Mouse (Mus musculus): ENCODE data around the gene Olfr623. TPM values are rescaled to one million over a fixed set of nuclear protein-coding genes. Genes with fewer than 3 reads are reported as not detected.

Olfr623 gene
- polyA plus RNA-seq, 1 experiment from 2014 or later, result not detected

Other genes starting within 250 kb of the Olfr623 start
- gene Usp17lc, start 248.6 kb downstream of the Olfr623 start, polyA plus RNA-seq (2014; fragmentation: Nextera tagmentation; extraction: Ambion mirVana), result not detected in 2 replicates
- gene Olfr605, start 218.3 kb downstream of the Olfr623 start, polyA plus RNA-seq (2014; fragmentation: Nextera tagmentation; extraction: Ambion mirVana), result not detected in 2 replicates
- gene Olfr606, start 214.7 kb downstream of the Olfr623 start, polyA plus RNA-seq (2014; fragmentation: Nextera tagmentation; extraction: Ambion mirVana), result not detected in 2 replicates
- gene Olfr607, start 199.5 kb downstream of the Olfr623 start, polyA plus RNA-seq (2014; fragmentation: Nextera tagmentation; extraction: Ambion mirVana), result not detected in 2 replicates
- gene Olfr608, start 193.8 kb downstream of the Olfr623 start, polyA plus RNA-seq (2014; fragmentation: Nextera tagmentation; extraction: Ambion mirVana), result not detected in 2 replicates
- gene Olfr609, start 165.6 kb downstream of the Olfr623 start, polyA plus RNA-seq (2014; fragmentation: Nextera tagmentation; extraction: Ambion mirVana), result not detected in 2 replicates
- not detected in 2 replicates for gene Olfr610, start 151.6 kb downstream of the Olfr623 start, polyA plus RNA-seq (2014; fragmentation: Nextera tagmentation; extraction: Ambion mirVana)
- gene Olfr611, start 142.9 kb downstream of the Olfr623 start, polyA plus RNA-seq (2014; fragmentation: Nextera tagmentation; extraction: Ambion mirVana), result not detected in 2 replicates
- gene Olfr612, start 121.0 kb downstream of the Olfr623 start, polyA plus RNA-seq (2014; fragmentation: Nextera tagmentation; extraction: Ambion mirVana), result not detected in 2 replicates
- gene Olfr613, start 115.6 kb downstream of the Olfr623 start, polyA plus RNA-seq (2014; fragmentation: Nextera tagmentation; extraction: Ambion mirVana), result not detected in 2 replicates
- not detected in 2 replicates for gene Olfr615, start 107.6 kb downstream of the Olfr623 start, polyA plus RNA-seq (2014; fragmentation: Nextera tagmentation; extraction: Ambion mirVana)
- gene Olfr616, start 94.6 kb downstream of the Olfr623 start, polyA plus RNA-seq (2014; fragmentation: Nextera tagmentation; extraction: Ambion mirVana), result not detected in 2 replicates
- gene Olfr617, start 90.6 kb downstream of the Olfr623 start, polyA plus RNA-seq (2014; fragmentation: Nextera tagmentation; extraction: Ambion mirVana), result not detected in 2 replicates
- not detected in 2 replicates for gene Olfr618, start 73.6 kb downstream of the Olfr623 start, polyA plus RNA-seq (2014; fragmentation: Nextera tagmentation; extraction: Ambion mirVana)
- gene Olfr619, start 63.1 kb downstream of the Olfr623 start, polyA plus RNA-seq (2014; fragmentation: Nextera tagmentation; extraction: Ambion mirVana), result not detected in 2 replicates
- gene Olfr620, start 51.2 kb downstream of the Olfr623 start, polyA plus RNA-seq (2014; fragmentation: Nextera tagmentation; extraction: Ambion mirVana), result not detected in 2 replicates
- gene Olfr622, start 21.0 kb downstream of the Olfr623 start, polyA plus RNA-seq (2014; fragmentation: Nextera tagmentation; extraction: Ambion mirVana), result not detected in 2 replicates
- 0.03 and 0.04 TPM in 2 replicates for gene Olfr624, start 7.5 kb upstream of the Olfr623 start, polyA plus RNA-seq (2014; fragmentation: Nextera tagmentation; extraction: Ambion mirVana)
- not detected in 2 replicates for gene Olfr625-ps1, start 19.0 kb upstream of the Olfr623 start, polyA plus RNA-seq (2014; fragmentation: Nextera tagmentation; extraction: Ambion mirVana)
- not detected in 2 replicates for gene Olfr243, start 51.0 kb upstream of the Olfr623 start, polyA plus RNA-seq (2014; fragmentation: Nextera tagmentation; extraction: Ambion mirVana)
- gene Olfr628, start 66.7 kb upstream of the Olfr623 start, polyA plus RNA-seq (2014; fragmentation: Nextera tagmentation; extraction: Ambion mirVana), result not detected in 2 replicates
- not detected in 2 replicates for gene Olfr629, start 81.2 kb upstream of the Olfr623 start, polyA plus RNA-seq (2014; fragmentation: Nextera tagmentation; extraction: Ambion mirVana)
- not detected in 2 replicates for gene Olfr630, start 93.6 kb upstream of the Olfr623 start, polyA plus RNA-seq (2014; fragmentation: Nextera tagmentation; extraction: Ambion mirVana)
- gene Olfr69, start 107.9 kb upstream of the Olfr623 start, polyA plus RNA-seq (2014; fragmentation: Nextera tagmentation; extraction: Ambion mirVana), result not detected in 2 replicates
- gene Olfr68, start 116.0 kb upstream of the Olfr623 start, polyA plus RNA-seq (2014; fragmentation: Nextera tagmentation; extraction: Ambion mirVana), result not detected in 2 replicates
- not detected in 2 replicates for gene Olfr67, start 128.1 kb upstream of the Olfr623 start, polyA plus RNA-seq (2014; fragmentation: Nextera tagmentation; extraction: Ambion mirVana)
- gene Hbb-bt, start 150.3 kb upstream of the Olfr623 start, polyA plus RNA-seq (2014; fragmentation: Nextera tagmentation; extraction: Ambion mirVana), result 767 and 794 TPM in 2 replicates
- 259 and 279 TPM in 2 replicates for gene Hbb-bs, start 164.4 kb upstream of the Olfr623 start, polyA plus RNA-seq (2014; fragmentation: Nextera tagmentation; extraction: Ambion mirVana)
- not detected in 2 replicates for gene Hbb-bh2, start 176.8 kb upstream of the Olfr623 start, polyA plus RNA-seq (2014; fragmentation: Nextera tagmentation; extraction: Ambion mirVana)
- 2,751 and 2,795 TPM in 2 replicates for gene Hbb-bh1, start 179.5 kb upstream of the Olfr623 start, polyA plus RNA-seq (2014; fragmentation: Nextera tagmentation; extraction: Ambion mirVana)
- 11,345 and 11,485 TPM in 2 replicates for gene Hbb-y, start 189.5 kb upstream of the Olfr623 start, polyA plus RNA-seq (2014; fragmentation: Nextera tagmentation; extraction: Ambion mirVana)
- not detected in 2 replicates for gene Olfr66, start 222.6 kb upstream of the Olfr623 start, polyA plus RNA-seq (2014; fragmentation: Nextera tagmentation; extraction: Ambion mirVana)
- gene Olfr64, start 230.8 kb upstream of the Olfr623 start, polyA plus RNA-seq (2014; fragmentation: Nextera tagmentation; extraction: Ambion mirVana), result not detected in 2 replicates
- gene Olfr65, start 239.8 kb upstream of the Olfr623 start, polyA plus RNA-seq (2014; fragmentation: Nextera tagmentation; extraction: Ambion mirVana), result not detected in 2 replicates